Mouse (Mus musculus) thymus, postnatal 36 days (tissue): ENCODE measurements around the gene Dapp1.
"Not testable (repeated sequence)": the region's sequence is repeated elsewhere in the genome, so short reads cannot be mapped to it uniquely, and the experiment has no call there.

Experiments used
- DNase-seq, 2 experiments: peaks; one replicate each; pipeline ENCODE4 v3.0.0; 2022; ENCODE audit warnings: mixed read lengths in 2 of 2

Dapp1 gene

GRCm38 (mm10) chr3:137980435-137981381 lies 637 bp downstream of the Dapp1 start:
- DNase-seq: no peak

DNA sequence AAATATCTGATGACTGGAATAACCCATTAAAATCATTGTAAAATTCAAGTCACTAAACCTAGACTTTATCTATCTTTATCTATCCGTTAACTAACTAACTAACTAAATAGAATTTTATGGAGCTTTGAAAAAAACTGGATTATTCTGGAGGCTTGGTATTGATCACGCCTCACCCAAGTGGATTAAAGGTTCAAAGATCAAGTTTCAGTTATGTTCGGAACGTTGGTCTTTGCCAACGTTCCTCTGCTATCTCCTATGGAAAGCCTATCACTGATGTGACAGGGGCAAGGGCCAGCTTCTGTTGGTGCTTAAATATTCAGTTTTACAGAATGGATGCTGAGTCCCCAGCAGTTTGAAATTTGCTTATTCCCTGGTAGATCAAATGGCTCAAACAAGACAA lies 3.1 kb downstream of the Dapp1 start:
- DNase-seq: no peak

DNA sequence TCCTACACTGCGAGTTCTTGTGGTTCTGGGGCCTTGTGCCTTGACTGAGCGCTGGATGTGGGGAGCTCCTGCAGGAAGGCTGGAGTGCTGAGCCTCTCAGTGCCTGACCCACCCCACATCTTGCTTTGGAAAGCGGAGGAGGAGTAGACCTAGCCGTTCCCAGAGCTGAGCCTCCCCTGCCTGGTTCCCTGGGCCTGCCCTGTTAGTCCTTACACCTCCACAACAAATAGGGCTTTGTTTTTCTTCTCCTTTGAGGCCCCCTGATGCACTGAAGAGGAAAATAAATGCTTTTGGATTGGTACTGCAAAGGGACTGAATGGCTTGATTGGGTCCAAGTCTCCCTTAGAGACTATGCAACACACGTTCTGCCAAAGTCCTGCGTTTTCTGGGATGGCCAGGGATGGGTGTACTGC lies 3.7 kb downstream of the Dapp1 start:
- no peak for DNase-seq

DNA sequence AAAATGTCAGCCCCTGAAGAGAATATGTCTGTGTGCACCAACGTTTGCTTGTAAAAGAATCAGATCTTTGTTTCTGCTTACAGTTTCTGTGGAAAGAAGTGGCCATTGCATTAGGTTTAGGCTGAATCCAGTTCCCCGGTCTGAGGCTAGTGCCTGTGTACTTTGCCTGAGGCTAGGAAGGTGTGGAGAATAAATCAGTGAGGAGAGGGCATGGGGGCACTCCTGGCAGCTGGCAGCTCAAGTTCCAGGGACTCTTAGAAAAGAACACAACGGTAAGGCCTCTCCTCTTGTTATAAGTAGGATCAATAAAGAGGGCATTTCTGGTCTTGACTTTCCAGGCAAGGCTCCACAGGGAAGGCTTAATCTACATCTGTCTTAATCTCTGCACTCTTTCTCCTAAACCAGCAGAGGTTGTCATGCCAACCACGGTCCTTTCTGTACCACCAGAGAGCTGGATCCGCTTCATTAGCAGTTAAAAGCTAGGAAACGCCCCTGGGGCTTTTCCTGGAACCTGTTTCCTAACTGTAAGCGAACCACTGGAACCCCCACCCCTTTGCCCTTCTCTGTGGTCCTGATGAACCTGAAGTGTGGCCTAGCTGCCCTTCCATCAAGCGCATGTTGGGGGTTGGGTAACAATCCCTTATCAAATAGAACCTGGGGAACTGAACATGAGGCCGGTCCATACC lies 4.3 kb downstream of the Dapp1 start:
- no peak for DNase-seq

DNA sequence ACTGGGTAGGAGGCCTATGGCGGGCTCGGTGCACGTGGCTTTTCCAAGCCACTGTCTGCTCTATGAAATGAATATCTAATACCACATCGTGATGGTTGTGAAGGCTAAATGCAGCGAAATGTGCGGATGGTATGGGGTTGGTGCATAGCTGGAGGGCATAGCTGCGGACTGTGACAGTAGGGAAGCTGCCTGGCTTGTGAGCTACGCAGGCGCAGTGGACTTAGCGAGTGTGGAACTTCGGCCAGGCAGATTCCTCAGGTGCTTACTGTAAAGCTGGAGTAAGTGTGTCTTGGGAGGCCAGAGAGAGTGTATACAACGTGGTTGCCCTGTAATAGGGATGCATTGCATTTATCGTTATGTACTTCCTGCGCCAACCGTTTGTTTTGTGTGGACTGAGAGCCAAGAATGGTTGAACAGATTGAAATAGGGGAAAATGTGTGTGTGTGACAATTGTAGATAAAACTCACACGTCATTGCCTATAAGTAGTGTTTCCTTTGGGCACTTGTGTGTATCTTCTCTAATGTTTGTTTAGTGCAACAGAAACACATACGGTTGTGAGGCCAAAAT lies 5.4 kb downstream of the Dapp1 start:
- no peak for DNase-seq

DNA sequence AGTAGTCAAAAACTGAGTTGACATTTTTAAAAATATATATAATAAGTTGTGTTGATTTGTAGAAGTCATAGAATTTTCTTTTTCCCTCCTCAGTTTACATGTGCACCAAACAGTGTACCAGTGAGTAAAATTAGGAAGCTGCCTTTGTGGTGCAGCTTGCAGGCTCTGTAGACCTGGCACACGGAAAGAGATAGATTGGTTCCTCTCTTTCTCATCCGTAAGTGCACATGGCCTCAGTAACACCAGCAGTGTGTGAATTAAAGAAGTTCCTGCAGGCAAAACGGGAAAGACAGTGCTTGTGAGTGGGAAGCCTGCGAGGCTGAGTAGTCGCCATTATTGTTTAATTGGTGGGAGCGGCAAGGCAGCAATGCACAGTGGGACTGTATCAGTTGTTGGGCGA lies 5.9 kb downstream of the Dapp1 start:
- no peak for DNase-seq

GRCm38 (mm10) chr3:137974306-137974705 lies 7.0 kb downstream of the Dapp1 start:
- DNase-seq: no peak

GRCm38 (mm10) chr3:137972989-137973388 lies 8.4 kb downstream of the Dapp1 start:
- DNase-seq: no peak

- DNase-seq: no peak
These were observed 9.1 kb downstream of the Dapp1 start for GRCm38 (mm10) chr3:137972224-137972623.

DNA sequence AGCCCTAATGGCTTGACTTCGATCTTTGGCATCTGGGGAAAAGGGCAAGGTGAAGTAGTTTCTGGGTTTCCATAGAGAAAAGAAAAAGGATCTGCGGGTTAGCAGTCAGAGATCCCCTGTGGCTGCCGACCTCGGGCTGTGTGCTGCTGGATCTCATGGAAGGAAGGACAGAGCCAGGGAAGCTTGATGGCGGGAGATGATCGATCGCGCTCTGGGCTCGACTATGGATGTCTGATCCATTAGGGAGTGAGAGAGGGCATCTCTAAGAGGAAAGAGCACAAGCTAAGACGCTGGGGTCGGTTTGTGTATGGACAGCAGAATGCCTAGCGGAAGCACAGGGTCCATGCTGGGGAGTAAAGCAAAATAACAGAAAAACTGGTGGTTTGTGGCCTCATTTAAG lies 11.4 kb downstream of the Dapp1 start:
- no peak for DNase-seq

GRCm38 (mm10) chr3:137968820-137969486 lies 12.4 kb downstream of the Dapp1 start:
- no peak for DNase-seq

- DNase-seq: no peak
These were observed 13.1 kb downstream of the Dapp1 start for GRCm38 (mm10) chr3:137968105-137968819.

- DNase-seq: not testable (repeated sequence)
These were observed 17.3 kb downstream of the Dapp1 start for GRCm38 (mm10) chr3:137964014-137964413.

GRCm38 (mm10) chr3:137963508-137963907 lies 17.8 kb downstream of the Dapp1 start:
- no peak for DNase-seq

DNA sequence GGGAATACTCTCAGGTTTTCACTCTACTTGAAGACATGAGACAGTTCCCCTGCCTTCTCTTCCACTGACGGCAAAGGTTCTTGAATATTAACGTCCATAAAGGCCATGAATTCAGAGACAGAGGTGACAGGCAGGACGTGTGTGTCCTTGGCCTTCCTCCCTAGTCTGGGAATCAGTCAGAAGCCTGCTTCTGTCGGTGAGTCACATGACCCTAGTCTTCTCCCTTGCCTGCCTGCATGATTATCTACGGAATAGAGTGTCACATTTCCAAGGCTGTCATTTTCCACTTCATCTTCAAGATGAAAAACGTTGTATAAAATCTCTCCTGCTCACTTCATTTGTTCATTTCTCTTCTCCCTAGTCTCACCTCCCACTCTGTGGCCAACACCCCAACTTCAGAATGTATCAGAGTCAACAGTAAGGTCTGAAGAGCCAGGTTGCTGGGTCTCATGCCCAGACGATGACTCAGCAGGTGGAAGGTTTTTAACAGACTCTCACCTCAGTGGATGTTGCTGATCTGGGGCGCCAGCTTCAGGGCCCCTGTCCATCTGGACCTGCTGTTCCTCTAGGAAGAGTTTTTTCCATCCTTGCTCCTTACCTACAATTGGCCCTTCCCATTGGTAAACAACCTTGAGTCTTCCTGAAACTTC lies 19.5 kb downstream of the Dapp1 start:
- no peak for DNase-seq

DNA sequence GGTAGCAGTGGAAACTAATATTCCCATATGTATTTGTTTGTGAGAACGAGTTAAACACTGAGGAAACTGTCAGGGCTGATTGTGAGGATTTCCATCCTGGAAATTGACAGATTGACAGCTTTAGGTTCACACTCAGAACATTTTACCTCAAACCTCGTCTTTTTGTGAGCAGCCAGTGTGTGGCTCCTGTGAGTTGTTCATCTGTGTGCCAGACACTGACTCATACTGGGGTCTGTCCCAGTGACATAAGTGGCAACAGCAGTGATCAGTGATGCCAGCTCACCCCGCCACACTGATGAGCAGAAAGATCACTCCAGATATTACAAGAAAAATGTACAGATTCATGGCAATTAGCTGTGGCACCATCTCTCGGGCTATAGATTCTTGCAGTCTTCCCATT lies 21.9 kb downstream of the Dapp1 start:
- no peak for DNase-seq

DNA sequence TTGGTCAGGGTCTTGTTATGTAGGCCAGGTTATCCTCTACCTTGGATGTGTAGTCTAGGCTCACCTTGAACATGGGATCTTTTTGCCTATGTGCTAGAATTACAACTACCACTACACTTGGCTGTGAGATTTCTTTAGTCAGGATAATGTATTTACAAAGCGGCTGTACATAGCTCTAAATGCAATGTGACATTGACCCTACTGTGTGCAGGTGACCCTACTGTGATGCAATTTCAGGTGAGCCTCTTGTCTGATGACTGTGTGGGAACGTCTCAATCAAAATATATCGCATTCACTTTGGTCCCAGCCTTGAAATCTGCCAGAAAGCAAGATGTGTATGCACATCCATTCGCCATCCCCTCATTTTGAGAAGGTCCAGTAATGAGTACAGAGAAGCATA lies 23.0 kb downstream of the Dapp1 start:
- no peak for DNase-seq

DNA sequence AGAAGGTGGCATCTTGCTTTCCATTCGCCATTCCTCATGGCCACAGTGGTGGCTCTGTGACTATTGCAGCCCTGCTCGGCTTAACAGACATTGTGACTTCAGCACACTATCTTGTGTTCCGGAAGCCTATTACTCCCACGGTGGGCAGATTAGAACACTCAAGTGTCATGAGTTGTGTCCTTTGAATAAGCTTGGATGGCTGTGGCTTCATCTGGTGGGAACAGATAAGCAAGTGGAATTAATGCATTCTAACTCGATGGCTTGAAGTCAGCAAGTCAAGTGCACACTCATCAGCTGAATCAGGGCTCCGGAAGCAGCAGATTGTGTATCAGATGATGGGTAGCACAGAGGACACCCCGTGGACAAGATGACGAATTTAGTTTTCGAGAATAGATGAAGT lies 23.5 kb downstream of the Dapp1 start:
- DNase-seq: no peak

DNA sequence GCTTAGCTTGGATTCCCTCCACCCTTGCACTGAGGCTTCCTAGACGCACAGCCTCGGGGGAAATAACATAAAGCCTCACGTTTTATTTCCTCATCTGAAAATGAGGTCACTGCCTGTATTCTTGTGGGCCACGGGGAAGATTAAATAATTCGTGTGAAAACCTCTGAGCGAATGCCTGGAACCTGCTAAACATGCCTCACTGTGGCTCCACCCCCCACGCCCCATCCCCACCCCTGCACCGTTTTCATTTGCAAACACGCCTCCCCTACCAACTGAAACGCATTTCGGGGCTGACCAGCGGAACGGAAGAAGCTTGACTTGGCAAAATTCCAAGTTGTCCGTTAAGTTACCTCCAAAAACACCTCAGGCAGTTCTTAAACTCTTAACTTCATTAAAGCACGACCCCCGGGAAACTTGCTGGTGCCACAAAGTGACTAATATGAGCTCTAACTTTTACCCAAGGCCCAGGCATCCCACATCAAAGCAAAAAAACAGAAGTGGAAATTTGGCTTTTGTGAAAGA lies 25.7 kb downstream of the Dapp1 start:
- DNase-seq: peak in 1 of 2 experiments; percentile 26

- DNase-seq: no peak
These were observed 27.0 kb downstream of the Dapp1 start for GRCm38 (mm10) chr3:137954256-137954916.
